Mouse (Mus musculus) heart, embryonic 15.5 days (tissue): ENCODE results near the gene Eepd1. TPM values are rescaled to one million over a fixed set of nuclear protein-coding genes. Genes with fewer than 3 reads are reported as not detected.

Experiments
- ATAC-seq: fragments of 200-750 bp; cut with Nextera tagmentation; replicated peaks from 2 replicates; pipeline ENCODE4 v1.8.0; 2017; ENCODE audit warnings: low read depth, moderate TSS enrichment; ENCODE audit not compliant: insufficient number of reproducible peaks, insufficient read depth, low FRiP score
- H3K27ac ChIP-seq: fragments of 300-500 bp; sonication (generic); 2 replicates; pipeline ENCODE4 v1.5.1; 2015; ENCODE audit warnings: mild to moderate bottlenecking, inconsistent platforms
- H3K27me3 ChIP-seq: fragments of 300-500 bp; sonication (generic); 2 replicates; pipeline ENCODE4 v1.6.1; 2015; ENCODE audit warnings: inconsistent platforms
- H3K36me3 ChIP-seq: fragments of 300-500 bp; sonication (generic); 2 replicates; pipeline ENCODE4 v1.6.1; 2015; ENCODE audit warnings: mild to moderate bottlenecking, inconsistent platforms
- H3K4me1 ChIP-seq: fragments of 300-500 bp; sonication (generic); replicated peaks from 2 replicates; pipeline ENCODE4 v1.6.1; 2015; ENCODE audit warnings: inconsistent platforms
- H3K4me2 ChIP-seq: fragments of 300-500 bp; sonication (generic); 2 replicates; pipeline ENCODE4 v1.6.1; 2015; ENCODE audit warnings: inconsistent platforms, mild to moderate bottlenecking, moderate library complexity
- H3K4me3 ChIP-seq: fragments of 300-500 bp; sonication (generic); 2 replicates; pipeline ENCODE4 v1.5.1; 2015; ENCODE audit warnings: mild to moderate bottlenecking, inconsistent platforms
- H3K9ac ChIP-seq: fragments of 300-500 bp; sonication (generic); 2 replicates; pipeline ENCODE4 v1.6.1; 2015; ENCODE audit warnings: mild to moderate bottlenecking, inconsistent platforms
- H3K9me3 ChIP-seq: fragments of 300-500 bp; sonication (generic); replicated peaks from 2 replicates; pipeline ENCODE4 v1.6.1; 2016; ENCODE audit warnings: inconsistent platforms
- WGBS: fragments of 180-500 bp; shearing (Covaris S2); methylation state at CpG from one replicate; pipeline ENCODE4 v1.1.7; 2015; ENCODE audit warnings: mixed read lengths; 5-methylcytosine and 5-hydroxymethylcytosine counted together
- polyA plus RNA-seq: library from polyadenylated mRNA; unstranded; fragments of >200 nt; fragmentation: Nextera tagmentation; extraction: Ambion mirVana; gene quantifications from 2 replicates; pipeline ENCODE4 v1.2.1, GENCODE M21; 2015

Eepd1 gene
- polyA plus RNA-seq, 1 experiment from 2014 or later, result 21.5 TPM

DNA sequence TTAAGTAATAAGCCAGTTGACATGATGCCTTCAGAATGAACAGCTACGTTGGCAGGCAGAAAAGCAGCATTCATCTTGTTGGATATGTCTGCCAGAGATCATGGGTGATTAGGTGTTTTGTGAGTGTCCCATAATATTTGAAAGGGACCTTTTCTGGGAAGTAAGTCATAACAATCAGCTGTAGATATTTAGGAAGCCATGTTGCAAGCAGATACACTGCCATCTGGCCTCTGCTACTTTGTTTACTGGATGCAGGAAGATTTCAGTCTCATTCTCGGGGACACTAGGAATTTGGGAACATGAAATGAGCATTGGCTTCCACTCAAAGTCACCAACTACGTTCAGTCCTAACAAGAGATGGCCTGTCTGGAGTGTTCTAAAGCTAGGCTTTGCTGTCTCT, 54.1 kb downstream of the Eepd1 start:
- no peaks in the 10 kb centered on the region for H3K36me3 ChIP-seq
- ATAC-seq, result no peak
- H3K9me3 ChIP-seq, result no peaks in the 10 kb centered on the region
- no peak overlapping the region for H3K27ac ChIP-seq
- H3K4me1 ChIP-seq, result 0 out of 2 replicates have a peak, but pooled peaks cover 7% of the 10 kb centered on the region
- H3K4me3 ChIP-seq, result no peak overlapping the region
- no peaks in the 10 kb centered on the region for H3K27me3 ChIP-seq
- no peak overlapping the region for H3K9ac ChIP-seq
- 65% methylated on average over 3 of the region's 3 CpGs for WGBS
- no peak overlapping the region for H3K4me2 ChIP-seq

DNA sequence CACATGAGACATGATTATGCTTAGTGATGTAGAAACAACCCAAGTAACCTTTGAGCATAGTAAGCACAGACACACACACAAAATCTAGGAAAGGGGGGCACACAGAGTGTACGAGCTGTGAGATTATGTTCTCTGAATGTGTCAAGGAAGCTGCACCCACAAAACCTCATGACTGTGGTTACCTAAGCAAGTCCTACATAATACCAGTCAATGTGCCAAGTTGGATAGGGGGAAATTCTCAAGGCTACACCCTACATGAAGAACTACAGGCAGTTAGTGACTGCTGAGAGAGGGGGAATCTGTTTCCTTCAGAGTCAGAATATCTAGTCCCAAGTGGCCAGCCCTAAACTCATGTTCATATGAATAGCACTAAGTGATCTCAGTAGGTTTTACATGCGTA, 58.1 kb downstream of the Eepd1 start:
- H3K4me3 ChIP-seq, result no peak overlapping the region
- H3K9me3 ChIP-seq, result no peaks in the 10 kb centered on the region
- ATAC-seq, result no peak
- H3K4me1 ChIP-seq, result peaks cover 14% of the 10 kb centered on the region
- no peak overlapping the region for H3K4me2 ChIP-seq
- no peak overlapping the region for H3K27ac ChIP-seq
- H3K36me3 ChIP-seq, result no peaks in the 10 kb centered on the region
- no peaks in the 10 kb centered on the region for H3K27me3 ChIP-seq
- no peak overlapping the region for H3K9ac ChIP-seq
- WGBS, result 85% methylated on average over 2 of the region's 2 CpGs

DNA sequence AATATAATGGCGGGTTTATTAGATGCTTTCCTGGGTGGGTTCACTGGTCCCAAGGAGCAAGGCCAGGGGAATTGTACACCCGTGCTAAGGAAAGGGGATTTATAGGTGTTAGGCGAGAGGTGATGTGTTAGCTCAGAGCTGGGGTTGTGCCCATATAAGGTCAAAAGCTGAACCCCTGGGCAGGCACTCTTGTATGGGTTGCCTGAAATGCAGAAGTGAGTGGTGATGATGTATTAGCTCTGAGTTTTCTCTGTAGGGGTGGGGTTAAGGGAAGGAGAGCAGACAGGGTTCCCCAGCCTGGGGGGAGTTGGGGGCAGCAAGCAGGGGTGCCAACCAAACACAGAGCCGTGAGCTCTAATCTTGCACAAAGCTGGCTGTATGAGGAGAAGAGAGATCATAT, 60.0 kb downstream of the Eepd1 start:
- no peak for ATAC-seq
- Histone ChIP-seq H3K4me1 (peaks cover 20% of the 10 kb centered on the region), H3K9ac (no peak overlapping the region), H3K4me3 (no peak overlapping the region), H3K9me3 (no peaks in the 10 kb centered on the region), H3K27me3 (no peaks in the 10 kb centered on the region), H3K4me2 (no peak overlapping the region), H3K27ac (no peak overlapping the region), H3K36me3 (no peaks in the 10 kb centered on the region)
- WGBS, result 64% methylated on average over 4 of the region's 4 CpGs

DNA sequence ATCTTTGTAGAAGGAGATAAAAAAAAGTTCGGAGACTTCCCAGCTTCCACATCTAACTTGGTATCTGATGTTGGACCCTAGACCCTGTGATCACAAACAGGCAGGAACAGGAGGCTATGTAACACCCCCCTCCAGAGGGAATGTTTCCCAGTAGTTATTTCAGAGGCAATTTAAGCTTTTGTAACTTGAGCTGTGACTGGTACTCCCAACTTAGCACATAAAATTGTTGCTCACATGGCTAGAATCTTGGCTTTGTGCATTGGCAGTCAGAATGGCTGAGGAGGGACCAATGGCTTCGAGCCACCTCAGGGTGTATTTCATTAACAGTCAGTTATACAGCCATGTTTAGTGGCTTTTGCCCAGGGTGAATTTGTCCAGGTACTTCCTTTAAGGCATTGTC, 63.9 kb downstream of the Eepd1 start:
- WGBS, result 57% methylated on average over 2 of the region's 2 CpGs
- Histone ChIP-seq H3K4me1 (peaks cover 24% of the 10 kb centered on the region), H3K4me3 (no peak overlapping the region), H3K36me3 (no peaks in the 10 kb centered on the region), H3K27ac (no peak overlapping the region), H3K9me3 (no peaks in the 10 kb centered on the region), H3K27me3 (no peaks in the 10 kb centered on the region), H3K4me2 (no peak overlapping the region), H3K9ac (no peak overlapping the region)
- ATAC-seq, result no peak

DNA sequence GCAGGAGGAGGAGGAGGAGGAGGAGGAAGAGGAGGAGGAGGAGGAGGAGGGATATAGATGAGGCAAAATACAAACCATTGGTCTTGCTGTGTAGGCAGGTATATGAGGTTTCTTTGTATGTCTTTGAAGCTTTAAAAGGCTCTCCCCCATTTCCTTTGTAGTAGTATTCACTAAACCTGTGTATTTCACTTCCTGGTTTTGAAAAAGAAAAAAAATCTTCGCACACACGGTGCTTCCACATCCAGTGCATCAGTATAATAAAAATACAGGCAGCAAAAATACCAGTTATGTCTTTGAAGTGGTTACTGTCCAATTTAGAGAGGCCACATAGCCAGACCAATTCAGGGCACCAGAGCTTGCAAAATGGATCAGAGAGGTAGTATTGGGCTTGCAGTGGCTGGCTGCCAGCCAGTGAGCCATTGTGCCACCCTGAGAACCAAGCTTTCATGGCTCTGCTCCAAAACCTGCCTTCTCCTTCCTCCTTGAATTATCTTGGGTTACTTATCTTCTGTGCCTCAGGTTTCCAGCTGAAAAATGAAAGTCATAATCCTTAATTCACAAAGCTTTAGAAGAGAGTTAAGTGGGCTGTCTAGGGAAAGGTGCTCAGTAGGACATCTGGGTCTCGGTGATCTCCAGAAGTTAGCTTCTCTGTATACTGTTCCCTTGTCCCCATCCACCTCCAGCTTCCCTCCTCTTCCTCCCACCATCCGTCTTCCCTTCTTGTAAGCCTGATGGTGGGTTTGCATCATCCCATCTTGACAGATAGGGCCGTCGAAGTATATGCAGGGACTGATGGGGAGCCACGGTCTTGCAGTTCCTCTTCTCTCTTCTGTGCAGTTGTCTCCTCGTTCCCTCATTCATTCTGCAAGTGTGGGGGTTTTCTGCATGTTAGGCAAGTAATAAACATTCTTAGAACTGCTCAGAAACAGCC, 68.0 kb downstream of the Eepd1 start:
- no peak overlapping the region for H3K4me2 ChIP-seq
- no peak overlapping the region for H3K4me3 ChIP-seq
- H3K27me3 ChIP-seq, result no peaks in the 10 kb centered on the region
- H3K36me3 ChIP-seq, result no peaks in the 10 kb centered on the region
- ATAC-seq, result no peak
- H3K4me1 ChIP-seq, result peaks cover 34% of the 10 kb centered on the region
- H3K27ac ChIP-seq, result no peak overlapping the region
- no peaks in the 10 kb centered on the region for H3K9me3 ChIP-seq
- H3K9ac ChIP-seq, result no peak overlapping the region
- 79% methylated on average over 8 of the region's 8 CpGs for WGBS

DNA sequence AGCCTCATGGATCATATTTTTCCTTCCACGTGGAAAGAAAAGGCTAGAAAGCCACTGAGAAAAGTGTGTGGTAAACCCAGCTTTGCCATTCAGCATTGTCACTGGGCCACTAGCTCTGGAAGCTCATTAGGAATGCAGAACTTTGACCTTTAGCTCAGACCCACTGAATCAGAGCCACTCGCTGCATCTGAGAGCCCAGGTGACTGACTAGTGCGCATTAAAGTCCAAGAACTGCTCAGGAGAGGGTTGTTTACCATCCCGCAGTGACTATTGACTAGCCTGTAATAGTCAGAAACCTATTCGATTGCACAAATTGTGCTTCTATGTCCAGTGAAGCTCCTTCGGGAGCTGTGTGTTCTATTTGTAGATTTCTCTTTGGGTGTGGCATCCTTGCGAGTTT, 68.8 kb downstream of the Eepd1 start:
- no peak overlapping the region for H3K27ac ChIP-seq
- H3K36me3 ChIP-seq, result no peaks in the 10 kb centered on the region
- no peak overlapping the region for H3K4me3 ChIP-seq
- no peaks in the 10 kb centered on the region for H3K27me3 ChIP-seq
- no peak overlapping the region for H3K9ac ChIP-seq
- no peaks in the 10 kb centered on the region for H3K9me3 ChIP-seq
- H3K4me2 ChIP-seq, result no peak overlapping the region
- WGBS, result 88% methylated on average over 7 of the region's 7 CpGs
- no peak for ATAC-seq
- peaks cover 34% of the 10 kb centered on the region for H3K4me1 ChIP-seq

DNA sequence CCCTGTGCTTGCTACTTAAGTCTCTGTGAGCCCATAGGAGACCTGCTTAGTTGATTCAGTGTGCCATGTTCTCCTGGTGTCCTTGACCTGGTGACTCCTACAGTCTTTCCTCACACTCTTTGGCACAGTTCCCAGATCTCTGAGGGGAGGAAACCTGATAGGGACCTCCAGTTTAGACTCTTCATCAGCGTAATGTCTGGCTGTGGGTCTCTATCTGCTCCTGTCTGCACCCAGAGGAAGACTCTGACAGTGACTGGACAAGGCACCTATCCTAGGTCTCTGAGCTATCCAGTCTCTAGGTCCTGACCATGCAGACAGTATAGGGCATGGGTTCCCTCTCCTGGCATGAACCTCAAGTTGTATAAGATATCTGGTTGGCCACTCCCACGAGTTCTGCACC, 71.2 kb downstream of the Eepd1 start:
- no peak overlapping the region for H3K4me2 ChIP-seq
- no peak overlapping the region for H3K4me3 ChIP-seq
- no peak overlapping the region for H3K9ac ChIP-seq
- H3K9me3 ChIP-seq, result no peaks in the 10 kb centered on the region
- H3K27ac ChIP-seq, result peak overlapping the region; percentile 21
- no peaks in the 10 kb centered on the region for H3K36me3 ChIP-seq
- 41% methylated on average over 2 of the region's 2 CpGs for WGBS
- no peaks in the 10 kb centered on the region for H3K27me3 ChIP-seq
- peaks cover 30% of the 10 kb centered on the region for H3K4me1 ChIP-seq
- ATAC-seq, result peak; percentile 49; the same call in 1 of the 2 replicates

DNA sequence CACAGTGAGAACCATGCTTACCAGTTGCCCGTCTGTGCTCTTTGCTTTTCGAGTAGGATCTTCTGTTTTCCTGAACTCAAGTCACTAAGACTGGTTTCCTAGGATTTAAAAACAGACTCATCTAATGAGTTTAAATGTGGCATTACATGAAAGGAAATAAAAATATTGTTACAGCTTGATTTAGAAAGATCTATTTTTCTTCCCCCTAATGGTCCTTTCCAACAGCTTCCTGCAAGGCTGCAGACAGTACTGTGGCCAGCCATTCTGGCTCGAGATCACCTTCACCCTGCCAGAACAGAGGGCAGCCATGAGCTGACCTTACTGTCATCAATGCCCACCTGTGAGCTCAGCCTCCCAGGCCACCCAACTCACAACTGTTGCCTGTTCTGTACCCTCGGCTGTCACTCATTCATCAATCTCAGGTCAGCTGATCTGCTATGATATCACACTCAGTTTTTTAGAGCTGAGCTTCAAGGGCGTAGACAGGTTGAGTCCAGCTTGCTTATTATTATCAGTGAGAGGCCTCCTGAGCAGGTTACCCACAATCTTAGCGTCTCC, 73.0 kb downstream of the Eepd1 start:
- no peaks in the 10 kb centered on the region for H3K36me3 ChIP-seq
- no peaks in the 10 kb centered on the region for H3K9me3 ChIP-seq
- H3K4me2 ChIP-seq, result no peak overlapping the region
- peaks cover 29% of the 10 kb centered on the region for H3K4me1 ChIP-seq
- no peaks in the 10 kb centered on the region for H3K27me3 ChIP-seq
- 47% methylated on average over 6 of the region's 6 CpGs for WGBS
- no peak overlapping the region for H3K9ac ChIP-seq
- ATAC-seq, result no peak
- H3K27ac ChIP-seq, result 0 out of 2 replicates have a peak overlapping the region, but pooled peaks have one; percentile 17
- no peak overlapping the region for H3K4me3 ChIP-seq

DNA sequence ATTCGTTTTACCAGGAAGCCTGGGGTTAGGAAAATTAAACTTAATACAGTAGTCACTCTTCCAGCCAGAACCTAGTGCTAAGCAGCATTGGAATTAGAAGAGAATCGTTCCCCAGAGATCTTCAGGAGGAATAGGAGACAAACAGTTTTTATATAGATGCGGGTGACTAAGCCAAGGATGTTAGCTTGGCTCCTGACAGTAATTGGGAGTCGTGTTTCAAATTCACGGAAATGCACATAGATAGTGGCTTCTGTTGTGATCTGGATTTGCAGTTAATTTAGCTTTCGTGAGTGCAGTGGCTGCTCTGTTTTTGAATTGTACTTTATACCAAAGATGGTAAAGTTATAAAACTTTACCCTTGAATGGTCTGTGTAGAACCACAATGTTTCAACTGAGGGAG, 73.9 kb downstream of the Eepd1 start:
- Histone ChIP-seq H3K4me1 (peaks cover 37% of the 10 kb centered on the region), H3K27ac (no peak overlapping the region)
- 52% methylated on average over 6 of the region's 6 CpGs for WGBS

DNA sequence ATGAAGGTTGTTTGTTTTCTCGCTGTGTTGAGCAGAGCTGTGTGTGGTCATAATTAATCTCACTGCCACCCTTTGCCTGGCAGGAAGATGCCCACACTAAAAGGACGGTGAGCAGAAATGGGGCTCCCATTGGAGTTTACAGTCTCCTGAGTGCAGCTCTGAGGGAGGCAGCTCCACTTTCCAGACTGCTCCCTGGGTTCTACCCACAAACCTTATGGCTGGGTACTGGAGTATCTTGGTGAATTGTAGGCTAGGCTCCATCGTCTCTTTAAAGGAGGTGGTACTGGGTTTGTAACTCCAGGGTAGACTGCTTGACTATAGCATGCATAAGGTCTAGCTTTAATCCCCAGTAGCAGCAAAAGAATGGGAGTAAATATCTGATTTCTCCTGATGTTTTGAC, 74.7 kb downstream of the Eepd1 start:
- 87% methylated on average over 3 of the region's 3 CpGs for whole genome bisulfite sequencing

More for the DNA sequence above, 73.9 kb downstream of the Eepd1 start:
- no peak for ATAC-seq
- Histone ChIP-seq H3K9me3 (no peaks in the 10 kb centered on the region), H3K27me3 (no peaks in the 10 kb centered on the region), H3K4me3 (no peak overlapping the region), H3K36me3 (no peaks in the 10 kb centered on the region), H3K4me2 (no peak overlapping the region), H3K9ac (no peak overlapping the region)

DNA sequence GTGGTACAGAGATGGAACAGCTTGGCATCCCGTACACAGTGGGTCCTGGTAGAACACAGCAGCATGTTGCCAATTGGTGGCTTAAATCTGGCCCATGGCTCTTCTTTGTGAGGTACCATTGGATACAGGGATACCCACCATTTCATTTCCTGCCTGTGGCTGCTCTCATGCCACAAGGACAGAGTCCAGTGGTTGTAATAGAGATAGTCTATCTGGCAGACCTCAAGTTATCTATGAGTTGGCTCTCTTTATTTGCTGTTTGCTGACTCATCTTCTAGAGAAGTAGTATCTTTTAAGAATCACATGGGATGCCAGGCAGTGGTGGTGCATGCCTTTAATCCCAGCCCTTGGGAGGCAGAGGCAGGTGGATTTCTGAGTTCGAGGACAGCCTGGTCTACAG, 76.0 kb downstream of the Eepd1 start:
- H3K27me3 ChIP-seq, result no peaks in the 10 kb centered on the region
- peaks cover 32% of the 10 kb centered on the region for H3K4me1 ChIP-seq
- no peak overlapping the region for H3K27ac ChIP-seq
- no peak for ATAC-seq
- H3K4me3 ChIP-seq, result no peak overlapping the region
- 90% methylated on average over 2 of the region's 2 CpGs for WGBS
- H3K9ac ChIP-seq, result no peak overlapping the region
- no peaks in the 10 kb centered on the region for H3K9me3 ChIP-seq
- H3K36me3 ChIP-seq, result no peaks in the 10 kb centered on the region
- no peak overlapping the region for H3K4me2 ChIP-seq

More for the DNA sequence above, 74.7 kb downstream of the Eepd1 start:
- H3K9me3 ChIP-seq, result no peaks in the 10 kb centered on the region
- no peak overlapping the region for H3K9ac ChIP-seq
- no peak for ATAC-seq
- H3K4me3 ChIP-seq, result no peak overlapping the region
- H3K4me1 ChIP-seq, result peaks cover 39% of the 10 kb centered on the region
- no peak overlapping the region for H3K4me2 ChIP-seq
- H3K27ac ChIP-seq, result no peak overlapping the region
- no peaks in the 10 kb centered on the region for H3K36me3 ChIP-seq
- no peaks in the 10 kb centered on the region for H3K27me3 ChIP-seq
